Mouse (Mus musculus) lung, embryonic 15.5 days (tissue): ENCODE data around the gene Aldh18a1. TPM values are rescaled to one million over a fixed set of nuclear protein-coding genes. Genes with fewer than 3 reads are reported as not detected.
"Not testable (repeated sequence)": the region's sequence is repeated elsewhere in the genome, so short reads cannot be mapped to it uniquely, and the experiment has no call there.

ENCODE experiments used
- ATAC-seq: fragments of 200-750 bp; cut with Nextera tagmentation; 2 replicates; pipeline ENCODE4 v1.8.0; 2017; ENCODE audit warnings: moderate number of reproducible peaks, borderline replicate concordance; ENCODE audit not compliant: low FRiP score, low TSS enrichment; ENCODE audit errors: extremely low read depth
- H3K27ac ChIP-seq: fragments of 300-500 bp; sonication (generic); 2 replicates; pipeline ENCODE4 v1.5.1; 2015; ENCODE audit warnings: moderate library complexity, mild to moderate bottlenecking, inconsistent platforms
- H3K27me3 ChIP-seq: fragments of 300-500 bp; sonication (generic); 2 replicates; pipeline ENCODE4 v1.6.1; 2015; ENCODE audit warnings: inconsistent platforms
- H3K36me3 ChIP-seq: fragments of 300-500 bp; sonication (generic); 2 replicates; pipeline ENCODE4 v1.6.1; 2015; ENCODE audit warnings: inconsistent platforms
- H3K4me1 ChIP-seq: fragments of 300-500 bp; sonication (generic); 2 replicates; pipeline ENCODE4 v1.6.1; 2015; ENCODE audit warnings: inconsistent platforms
- H3K4me2 ChIP-seq: fragments of 300-500 bp; sonication (generic); 2 replicates; pipeline ENCODE4 v1.6.1; 2015; ENCODE audit warnings: inconsistent platforms, mild to moderate bottlenecking, moderate library complexity
- H3K4me3 ChIP-seq: fragments of 300-500 bp; sonication (generic); 2 replicates; pipeline ENCODE4 v1.5.1; 2015; ENCODE audit warnings: mild to moderate bottlenecking, inconsistent platforms
- H3K9ac ChIP-seq: fragments of 300-500 bp; sonication (generic); 2 replicates; pipeline ENCODE4 v1.6.1; 2015; ENCODE audit warnings: inconsistent platforms
- H3K9me3 ChIP-seq: fragments of 300-500 bp; sonication (generic); 2 replicates; pipeline ENCODE4 v1.6.1; 2016; ENCODE audit warnings: inconsistent platforms
- WGBS: fragments of 180-500 bp; shearing (Covaris S2); methylation state at CpG from one replicate; pipeline ENCODE4 v1.1.7; 2015; 5-methylcytosine and 5-hydroxymethylcytosine counted together
- polyA plus RNA-seq: library from polyadenylated mRNA; unstranded; fragments of >200 nt; fragmentation: Nextera tagmentation; extraction: Ambion mirVana; gene quantifications from 2 replicates; pipeline ENCODE4 v1.2.1, GENCODE M21; 2015

Aldh18a1 gene
- 59.3 and 60.8 TPM in 2 replicates for polyA plus RNA-seq

DNA sequence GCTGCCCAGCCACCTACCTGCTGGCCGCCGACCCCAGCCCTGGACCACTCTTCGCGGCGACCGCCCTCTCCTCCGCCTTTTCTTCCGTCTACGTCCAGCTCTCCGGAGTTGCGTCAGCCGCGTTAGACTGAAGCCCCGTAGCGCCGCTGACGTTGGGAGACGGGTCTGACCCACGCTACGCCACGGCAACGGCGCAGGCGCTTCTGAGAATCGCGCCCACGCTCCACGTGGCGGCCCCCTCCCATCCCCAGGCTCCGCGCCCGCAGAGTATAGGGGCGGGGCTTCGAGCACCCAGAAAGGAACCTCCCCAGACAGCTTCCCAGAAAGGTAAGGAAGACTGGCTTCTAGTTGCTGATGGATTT, at the start of gene Aldh18a1:
Gene Aldh18a1 (minus strand): TSS at position 171 of the 362 bp plus-strand sequence.
- no peaks in the 10 kb centered on the region for H3K9me3 ChIP-seq
- peak within 1 kb of the TSS; percentile 77 for H3K4me3 ChIP-seq
- under 1% methylated on average over 34 of the region's 34 CpGs for WGBS
- H3K27ac ChIP-seq = peak within 1 kb of the TSS; percentile 41
- H3K9ac ChIP-seq = peak within 1 kb of the TSS; percentile 64
- no peaks in the 10 kb centered on the region; the same call in none of the 2 replicates for H3K36me3 ChIP-seq
- peak within 1 kb of the TSS; percentile 83 for H3K4me2 ChIP-seq
- ATAC-seq = peak; percentile 95
- H3K27me3 ChIP-seq = no peaks in the 10 kb centered on the region
- peaks cover 12% of the 10 kb centered on the region for H3K4me1 ChIP-seq

DNA sequence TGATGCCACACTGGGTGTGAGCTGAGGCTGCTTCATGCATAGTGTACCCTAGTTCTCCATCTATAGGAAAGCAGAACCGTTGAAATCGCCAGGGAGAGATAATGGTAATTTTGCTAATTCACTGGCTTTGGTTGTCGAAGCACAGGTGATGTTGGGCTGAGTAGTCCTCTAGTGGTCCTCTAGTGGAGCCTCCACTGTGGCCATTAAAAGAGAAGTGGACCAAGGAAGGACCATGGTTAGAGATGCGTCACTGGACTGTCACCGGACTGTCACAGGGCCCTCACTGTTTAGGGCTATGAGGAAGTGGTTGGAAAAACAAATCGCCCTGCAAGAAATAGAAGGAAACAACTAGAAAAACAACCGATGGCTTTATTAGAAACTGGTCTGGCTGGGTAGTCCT, 49.3 kb upstream of the Aldh18a1 start:
- no peak overlapping the region for H3K4me2 ChIP-seq
- 0 out of 2 replicates have a peak, but pooled peaks cover 3% of the 10 kb centered on the region for H3K4me1 ChIP-seq
- no peaks in the 10 kb centered on the region for H3K9me3 ChIP-seq
- no peak overlapping the region for H3K9ac ChIP-seq
- H3K27ac ChIP-seq = peak overlapping the region; percentile 73
- WGBS = 70% methylated on average over 7 of the region's 7 CpGs
- no peak overlapping the region for H3K4me3 ChIP-seq
- ATAC-seq = no peak
- H3K36me3 ChIP-seq = no peaks in the 10 kb centered on the region
- H3K27me3 ChIP-seq = no peaks in the 10 kb centered on the region

DNA sequence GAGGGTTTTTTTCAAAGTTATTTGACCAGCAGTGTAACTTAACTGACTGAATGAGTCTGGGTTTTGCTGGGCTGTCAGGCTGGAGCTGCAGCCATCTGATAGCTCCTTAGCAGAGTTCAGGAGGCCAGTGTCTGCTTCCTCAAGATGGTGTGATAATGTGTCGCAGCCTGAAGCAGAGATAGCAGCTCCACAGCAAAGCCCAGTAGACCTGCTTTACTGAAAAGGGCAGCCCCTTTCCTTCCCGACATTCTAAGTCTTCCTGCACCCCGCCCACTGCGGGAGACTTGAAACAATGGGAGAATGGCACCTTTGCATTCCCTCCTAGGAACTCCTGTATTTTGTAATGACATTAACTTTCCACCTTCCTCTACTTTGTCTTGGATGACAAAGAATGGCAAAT, 48.8 kb upstream of the Aldh18a1 start:
- peak; percentile 55; the same call in 1 of the 2 replicates for ATAC-seq
- Histone ChIP-seq H3K9ac (no peak overlapping the region), H3K4me3 (no peak overlapping the region), H3K36me3 (no peaks in the 10 kb centered on the region), H3K27ac (peak overlapping the region; percentile 73), H3K9me3 (no peaks in the 10 kb centered on the region), H3K4me1 (0 out of 2 replicates have a peak, but pooled peaks cover 3% of the 10 kb centered on the region), H3K27me3 (no peaks in the 10 kb centered on the region), H3K4me2 (no peak overlapping the region)
- 41% methylated on average over 4 of the region's 4 CpGs for WGBS

GRCm38 (mm10) chr19:40633144-40633543, 44.9 kb upstream of the Aldh18a1 start:
- H3K27me3 ChIP-seq = no peaks in the 10 kb centered on the region
- H3K4me2 ChIP-seq = no peak overlapping the region
- no peaks in the 10 kb centered on the region for H3K9me3 ChIP-seq
- peaks cover 11% of the 10 kb centered on the region; the same call in 1 of the 2 replicates for H3K4me1 ChIP-seq
- H3K36me3 ChIP-seq = no peaks in the 10 kb centered on the region
- ATAC-seq = no peak
- no peak overlapping the region for H3K4me3 ChIP-seq
- 61% methylated on average over 1 of the region's 1 CpGs for WGBS
- H3K9ac ChIP-seq = no peak overlapping the region
- H3K27ac ChIP-seq = no peak overlapping the region

GRCm38 (mm10) chr19:40632668-40633067, 44.4 kb upstream of the Aldh18a1 start:
- H3K27me3 ChIP-seq = no peaks in the 10 kb centered on the region
- no peak overlapping the region; the same call in 1 of the 2 replicates for H3K9ac ChIP-seq
- no peak for ATAC-seq
- peaks cover 11% of the 10 kb centered on the region; the same call in 1 of the 2 replicates for H3K4me1 ChIP-seq
- H3K4me3 ChIP-seq = no peak overlapping the region
- 80% methylated on average over 5 of the region's 5 CpGs for WGBS
- H3K4me2 ChIP-seq = no peak overlapping the region
- H3K9me3 ChIP-seq = no peaks in the 10 kb centered on the region
- H3K27ac ChIP-seq = no peak overlapping the region
- no peaks in the 10 kb centered on the region for H3K36me3 ChIP-seq

- Histone ChIP-seq H3K27ac (no peak overlapping the region), H3K4me2 (no peak overlapping the region), H3K27me3 (no peaks in the 10 kb centered on the region), H3K9ac (no peak overlapping the region), H3K4me3 (no peak overlapping the region), H3K4me1 (peaks cover 11% of the 10 kb centered on the region; the same call in 1 of the 2 replicates), H3K9me3 (no peaks in the 10 kb centered on the region), H3K36me3 (no peaks in the 10 kb centered on the region)
- no peak for ATAC-seq
- 19% methylated on average over 3 of the region's 3 CpGs for WGBS
Observed at GRCm38 (mm10) chr19:40632193-40632592, 43.9 kb upstream of the Aldh18a1 start.

- H3K9me3 ChIP-seq = no peaks in the 10 kb centered on the region
- peaks cover 11% of the 10 kb centered on the region; the same call in 1 of the 2 replicates for H3K4me1 ChIP-seq
- no peak for ATAC-seq
- no peak overlapping the region for H3K9ac ChIP-seq
- H3K4me3 ChIP-seq = no peak overlapping the region
- no peaks in the 10 kb centered on the region for H3K36me3 ChIP-seq
- no peaks in the 10 kb centered on the region for H3K27me3 ChIP-seq
- H3K27ac ChIP-seq = no peak overlapping the region
- 53% methylated on average over 7 of the region's 7 CpGs for WGBS
- H3K4me2 ChIP-seq = no peak overlapping the region
Observed at GRCm38 (mm10) chr19:40630606-40631005, 42.3 kb upstream of the Aldh18a1 start.

DNA sequence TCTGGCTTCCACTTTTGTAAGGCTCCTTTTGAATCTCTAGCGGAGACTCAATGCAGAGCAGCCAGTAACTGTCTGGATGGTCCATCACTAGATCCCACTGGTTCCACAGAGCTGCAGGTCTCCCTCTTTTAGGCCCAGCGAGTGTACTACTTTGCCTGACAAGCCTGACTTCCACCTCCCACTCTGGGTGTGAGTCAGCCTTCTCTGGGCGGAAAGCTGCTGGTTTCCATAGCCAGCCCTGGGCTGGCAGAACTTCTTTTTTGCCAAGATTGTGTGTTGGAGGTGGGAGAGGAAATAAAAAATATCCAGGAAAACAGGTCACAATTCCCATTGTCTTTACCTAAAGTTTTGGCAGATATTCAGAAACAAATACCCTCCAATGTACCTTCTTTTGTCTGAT, 41.8 kb upstream of the Aldh18a1 start:
- H3K27ac ChIP-seq = no peak overlapping the region
- peaks cover 11% of the 10 kb centered on the region; the same call in 1 of the 2 replicates for H3K4me1 ChIP-seq
- no peaks in the 10 kb centered on the region for H3K9me3 ChIP-seq
- H3K36me3 ChIP-seq = no peaks in the 10 kb centered on the region
- WGBS = 87% methylated on average over 3 of the region's 3 CpGs
- no peak overlapping the region for H3K4me2 ChIP-seq
- H3K4me3 ChIP-seq = no peak overlapping the region
- ATAC-seq = no peak
- H3K27me3 ChIP-seq = no peaks in the 10 kb centered on the region
- H3K9ac ChIP-seq = no peak overlapping the region

DNA sequence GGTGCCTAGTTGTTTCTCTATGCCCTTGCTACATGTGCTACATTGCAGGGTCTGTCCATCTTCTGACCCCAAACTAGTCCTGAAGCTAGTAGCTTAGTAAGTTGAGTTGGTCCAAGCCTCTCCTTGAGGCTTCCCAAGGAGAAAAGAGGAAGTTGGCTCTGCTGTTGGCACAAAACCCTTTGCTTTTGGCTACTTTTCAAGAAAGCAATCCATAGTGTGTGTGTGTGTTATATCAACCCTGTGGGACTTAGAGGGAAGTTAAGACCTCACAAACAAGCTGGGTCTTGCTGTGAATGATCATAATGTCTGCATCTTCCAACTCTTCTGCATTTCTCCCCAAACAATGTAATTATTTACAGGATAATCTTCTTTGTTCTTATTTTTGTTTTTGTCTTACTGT, 40.7 kb upstream of the Aldh18a1 start:
- Histone ChIP-seq H3K27ac (no peak overlapping the region), H3K27me3 (no peaks in the 10 kb centered on the region), H3K4me3 (no peak overlapping the region), H3K9ac (no peak overlapping the region), H3K9me3 (no peaks in the 10 kb centered on the region), H3K4me1 (peaks cover 11% of the 10 kb centered on the region; the same call in 1 of the 2 replicates), H3K4me2 (no peak overlapping the region), H3K36me3 (no peaks in the 10 kb centered on the region)
- ATAC-seq = no peak

DNA sequence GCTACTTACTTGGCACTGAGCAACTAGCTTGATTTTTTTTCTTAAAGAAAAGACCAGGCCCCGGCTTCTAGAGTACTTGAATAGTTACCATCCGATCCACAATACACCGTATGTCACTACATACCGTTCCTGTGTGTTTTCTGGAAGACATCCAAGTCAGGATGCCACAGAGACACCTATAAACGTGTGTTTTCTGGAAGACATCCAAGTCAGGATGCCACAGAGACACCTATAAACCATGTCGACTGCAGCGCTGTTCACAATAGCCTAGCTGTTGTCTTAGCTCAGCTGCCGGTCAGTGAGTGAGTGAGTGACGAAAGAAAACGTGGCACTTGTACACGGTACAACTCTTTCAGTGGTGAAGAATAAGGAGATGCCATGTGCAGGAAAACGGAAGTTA, 37.7 kb upstream of the Aldh18a1 start:
- H3K9ac ChIP-seq = no peak overlapping the region
- ATAC-seq = no peak
- H3K4me1 ChIP-seq = peaks cover 3% of the 10 kb centered on the region; the same call in 1 of the 2 replicates
- no peaks in the 10 kb centered on the region for H3K9me3 ChIP-seq
- 38% methylated on average over 12 of the region's 12 CpGs for WGBS
- H3K27me3 ChIP-seq = 0 out of 2 replicates have a peak, but pooled peaks cover 3% of the 10 kb centered on the region
- H3K36me3 ChIP-seq = no peaks in the 10 kb centered on the region
- no peak overlapping the region for H3K4me3 ChIP-seq
- no peak overlapping the region for H3K4me2 ChIP-seq
- H3K27ac ChIP-seq = no peak overlapping the region

GRCm38 (mm10) chr19:40621616-40622015, 33.4 kb upstream of the Aldh18a1 start:
- H3K4me3 ChIP-seq, H3K27me3 ChIP-seq, H3K36me3 ChIP-seq, H3K4me2 ChIP-seq, H3K9ac ChIP-seq, H3K4me1 ChIP-seq, ATAC-seq, H3K27ac ChIP-seq, H3K9me3 ChIP-seq: not testable (repeated sequence)
- 67% methylated on average over 9 of the region's 26 CpGs for WGBS

GRCm38 (mm10) chr19:40616021-40616420, 27.8 kb upstream of the Aldh18a1 start:
- Histone ChIP-seq H3K4me2 (no peak overlapping the region), H3K27me3 (0 out of 2 replicates have a peak, but pooled peaks cover under 1% of the 10 kb centered on the region), H3K4me1 (peaks cover 9% of the 10 kb centered on the region), H3K9ac (no peak overlapping the region), H3K9me3 (no peaks in the 10 kb centered on the region), H3K27ac (no peak overlapping the region), H3K36me3 (no peaks in the 10 kb centered on the region), H3K4me3 (no peak overlapping the region)
- WGBS = 83% methylated on average over 7 of the region's 7 CpGs
- no peak for ATAC-seq

DNA sequence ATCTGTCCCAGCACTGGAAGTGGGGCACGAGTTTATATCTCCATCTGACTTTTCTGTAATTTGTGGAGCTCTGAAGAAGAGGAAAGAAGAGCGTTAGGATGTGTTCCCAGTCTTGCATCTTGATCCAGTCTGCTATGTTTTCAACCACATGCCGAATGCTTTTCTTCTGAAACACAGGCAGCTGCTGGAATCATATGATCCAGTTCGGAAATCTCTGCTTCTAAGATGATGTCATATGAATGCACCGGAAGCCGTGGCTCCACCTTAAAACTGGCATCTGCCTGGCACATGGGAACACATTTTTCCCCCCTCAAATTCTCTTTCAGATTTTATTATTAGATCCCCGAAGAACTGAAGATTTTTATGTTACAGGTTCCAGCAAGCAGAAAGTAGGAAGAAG, 26.5 kb upstream of the Aldh18a1 start:
- H3K4me2 ChIP-seq = no peak overlapping the region
- no peak overlapping the region for H3K9ac ChIP-seq
- 70% methylated on average over 7 of the region's 7 CpGs for WGBS
- no peak for ATAC-seq
- no peak overlapping the region for H3K4me3 ChIP-seq
- no peaks in the 10 kb centered on the region for H3K36me3 ChIP-seq
- no peaks in the 10 kb centered on the region for H3K27me3 ChIP-seq
- H3K27ac ChIP-seq = no peak overlapping the region
- peaks cover 10% of the 10 kb centered on the region for H3K4me1 ChIP-seq
- H3K9me3 ChIP-seq = no peaks in the 10 kb centered on the region
